Mouse (Mus musculus) left cerebral cortex, postnatal 10 days (tissue): ENCODE data around the gene Otub1. TPM values are rescaled to one million over a fixed set of nuclear protein-coding genes. Genes with fewer than 3 reads are reported as not detected.

Experiments
- DNase-seq, 2 experiments: peaks; one replicate each; pipeline ENCODE4 v3.0.0; 2021 to 2022; ENCODE audit warnings: low spot score in 2 of 2, mixed read lengths in 1 of 2; ENCODE audit errors: extremely low spot score in 1 of 2
- intact Hi-C: fragments of 180-260 bp; cut with DNase I; formaldehyde crosslinking; loops from one replicate; pipeline ENCODE4 v1.15.1; 2025
- total RNA-seq, 2 experiments: library from RNA; stranded (reverse); gene quantifications; 2 replicates each; pipeline ENCODE4 v1.2.3; 2021

Otub1 gene
- total RNA-seq, 2 experiments from 2014 or later: 222 to 235 TPM

- no peak for DNase-seq
- intact Hi-C loops: no loop called here
Measured at GRCm38 (mm10) chr19:7213010-7213409, 6.9 kb upstream of the Otub1 start.

GRCm38 (mm10) chr19:7212216-7212615 is 6.1 kb upstream of the Otub1 start:
- intact Hi-C loops: no loop called here

GRCm38 (mm10) chr19:7209907-7210646 is 4.0 kb upstream of the Otub1 start:
- DNase-seq: no peak
- intact Hi-C loops: no loop called here

More at GRCm38 (mm10) chr19:7212216-7212615, 6.1 kb upstream of the Otub1 start:
- no peak for DNase-seq

- intact Hi-C loops: no loop called here
- DNase-seq: no peak
Measured at GRCm38 (mm10) chr19:7205326-7205725, 790 bp downstream of the Otub1 start.

DNA sequence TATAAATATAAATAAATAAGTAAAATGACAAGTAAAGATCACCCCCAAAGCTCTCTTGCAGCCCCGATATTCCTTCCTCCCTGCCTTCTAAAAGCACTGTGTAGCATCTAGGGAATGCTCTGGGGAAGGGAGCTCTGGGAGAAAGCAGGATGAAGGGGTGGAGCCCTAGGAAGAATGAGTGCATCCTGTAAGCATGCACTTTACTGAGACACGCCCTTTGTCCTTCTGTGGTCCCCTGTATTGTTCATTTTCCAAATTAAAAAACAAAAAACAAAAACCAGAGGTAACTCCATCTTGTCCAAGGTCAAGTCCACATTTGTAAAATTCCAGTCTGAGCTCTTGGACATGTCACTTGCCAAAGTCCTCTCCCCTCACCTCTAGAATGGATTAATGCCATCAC is 1.2 kb downstream of the Otub1 start:
- intact Hi-C loops: no loop called here
- no peak for DNase-seq

DNA sequence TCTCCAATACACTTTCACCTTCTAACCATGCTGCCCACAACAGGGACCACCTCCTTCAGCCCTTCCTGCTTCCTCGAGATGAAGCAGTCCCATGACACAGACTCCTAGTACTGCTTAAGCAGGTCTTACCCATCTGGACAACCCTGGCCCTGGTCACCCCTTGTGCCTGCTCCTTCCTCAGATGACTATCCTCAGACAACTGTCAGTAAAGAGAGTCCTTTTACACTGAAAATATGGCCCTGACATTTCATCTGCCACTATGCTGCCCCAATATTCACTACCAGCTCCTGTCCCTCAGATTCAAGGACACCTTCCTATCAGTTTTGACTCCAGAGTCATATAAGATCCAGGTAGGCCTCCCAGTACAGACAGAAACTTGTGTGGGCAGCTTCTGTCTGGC is 5.7 kb downstream of the Otub1 start:
- intact Hi-C loops: no loop called here
- DNase-seq: no peak

DNA sequence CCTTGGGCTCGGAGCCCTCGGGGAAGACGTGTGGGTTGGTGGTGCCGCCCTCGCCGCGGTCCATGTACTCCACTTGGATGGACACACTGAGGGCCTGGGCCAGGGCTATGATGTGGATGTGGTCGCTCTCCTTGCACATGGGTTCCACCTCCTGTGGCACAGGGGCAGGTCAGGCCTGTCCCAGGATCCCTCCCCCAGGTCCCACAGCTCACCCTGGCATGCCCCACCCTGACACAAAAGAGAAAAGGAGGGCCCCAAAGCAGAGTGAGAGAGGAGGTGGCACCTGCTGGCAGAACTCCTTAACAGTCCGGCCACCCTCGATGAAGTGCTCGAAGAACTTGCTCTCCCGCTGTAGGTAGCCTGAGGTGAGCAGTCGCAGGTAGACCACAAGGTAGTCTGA is 7.0 kb downstream of the Otub1 start:
- DNase-seq: no peak
- intact Hi-C loops: no loop called here

DNA sequence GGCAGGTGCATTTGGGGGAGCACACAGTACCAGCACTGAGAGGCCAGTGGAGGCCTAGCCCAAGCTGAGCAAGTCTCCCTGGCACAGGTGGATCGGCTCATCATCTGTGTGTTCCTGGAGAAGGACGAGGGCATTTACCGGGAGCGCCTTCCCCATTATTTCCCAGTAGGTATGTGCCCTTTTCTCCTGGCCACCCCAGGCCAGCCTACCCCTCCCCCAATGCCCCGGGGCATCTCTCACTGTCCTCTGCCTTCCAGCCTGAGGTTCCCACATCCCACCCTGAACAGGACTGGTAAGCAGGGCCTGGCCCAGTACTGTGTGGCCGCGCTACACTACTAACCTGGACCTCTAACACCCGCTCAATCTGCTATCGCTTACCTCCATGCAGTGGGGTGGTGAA is 8.7 kb downstream of the Otub1 start:
- intact Hi-C loops: loop anchor here (2.0 kb wide), 1 partner anchor 129 kb away; no protein-coding TSS in a partner anchor
- no peak for DNase-seq

- intact Hi-C loops: loop anchor here (2.0 kb wide), 1 partner anchor 128 kb away; no protein-coding TSS in a partner anchor
- peak in 1 of 2 experiments; percentile 47 for DNase-seq
Measured at GRCm38 (mm10) chr19:7196741-7197270, 9.3 kb downstream of the Otub1 start.

DNA sequence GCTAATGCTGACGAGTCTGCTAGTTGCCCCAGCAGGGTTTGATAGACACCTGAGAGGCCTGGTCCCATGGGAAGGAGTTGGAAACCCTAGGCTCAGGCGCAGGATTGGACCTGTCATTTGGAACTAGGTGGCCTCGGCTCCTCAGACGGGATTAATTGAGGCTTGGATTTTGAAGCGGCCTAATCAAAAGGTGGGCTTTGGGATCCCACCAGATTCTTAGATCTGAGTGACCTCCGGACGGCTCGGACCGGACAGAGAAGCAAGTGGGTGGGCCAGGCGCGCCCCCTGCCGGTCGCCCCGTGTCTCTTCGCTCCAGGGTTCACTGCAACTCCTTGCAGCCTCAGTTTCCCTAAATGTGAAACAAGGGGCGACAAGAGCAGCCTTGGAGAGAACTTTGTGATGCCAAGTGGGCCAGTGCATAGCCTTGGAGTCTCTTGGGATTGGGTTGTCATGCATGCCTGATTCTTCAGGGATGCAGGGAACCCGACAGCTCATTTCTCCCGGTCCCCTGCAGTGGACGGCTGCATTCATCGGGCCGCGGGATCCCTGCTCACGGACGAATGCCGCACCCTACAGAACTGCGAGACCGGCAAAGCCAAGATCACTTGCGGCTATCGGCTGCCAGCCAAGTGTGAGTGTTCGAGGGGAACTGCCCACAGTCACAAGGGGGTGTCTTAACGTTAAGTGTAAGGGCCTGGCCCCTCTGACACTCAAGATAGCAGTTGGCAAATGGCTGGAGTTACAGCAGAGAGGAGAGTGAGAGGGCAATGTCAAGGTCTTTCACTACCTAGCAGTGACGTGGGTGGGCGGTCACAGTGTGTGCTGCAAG is 10.0 kb downstream of the Otub1 start:
- intact Hi-C loops: loop anchor here (2.0 kb wide), 1 partner anchor 127 kb away; no protein-coding TSS in a partner anchor
- peak in 1 of 2 experiments; percentile 71 for DNase-seq

- DNase-seq: no peak
Measured at GRCm38 (mm10) chr19:7192561-7192967, 13.6 kb downstream of the Otub1 start.

GRCm38 (mm10) chr19:7191639-7192038 is 14.5 kb downstream of the Otub1 start:
- intact Hi-C loops: no loop called here
- DNase-seq: no peak

More at GRCm38 (mm10) chr19:7192561-7192967, 13.6 kb downstream of the Otub1 start:
- intact Hi-C loops: no loop called here

GRCm38 (mm10) chr19:7190986-7191385 is 15.1 kb downstream of the Otub1 start:
- DNase-seq: no peak
- intact Hi-C loops: no loop called here

DNA sequence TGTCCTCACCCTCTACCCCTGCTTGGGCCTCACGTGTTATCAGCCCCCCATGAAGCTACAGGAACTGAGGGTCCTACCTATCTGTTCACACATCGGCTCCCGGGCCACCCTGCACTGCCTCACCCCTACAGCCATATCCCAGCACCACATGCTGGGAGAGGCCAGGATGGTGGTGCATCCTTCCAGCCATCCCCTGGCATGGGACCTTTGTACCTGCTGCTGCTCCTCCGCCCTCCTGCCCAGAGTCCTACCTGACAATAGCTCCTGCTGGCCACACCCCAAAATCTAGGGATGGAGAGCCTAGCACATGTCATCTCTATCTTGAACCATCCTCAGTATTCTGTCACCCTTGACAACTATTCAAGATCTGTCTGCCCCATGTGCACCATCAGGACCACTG is 17.1 kb downstream of the Otub1 start:
- intact Hi-C loops: no loop called here
- no peak for DNase-seq

GRCm38 (mm10) chr19:7187157-7187556 is 19.0 kb downstream of the Otub1 start:
- intact Hi-C loops: no loop called here
- no peak for DNase-seq

GRCm38 (mm10) chr19:7185715-7186291 is 20.3 kb downstream of the Otub1 start:
- intact Hi-C loops: no loop called here
- no peak for DNase-seq

- intact Hi-C loops: no loop called here
- DNase-seq: no peak
Measured at GRCm38 (mm10) chr19:7185059-7185458, 21.1 kb downstream of the Otub1 start.

DNA sequence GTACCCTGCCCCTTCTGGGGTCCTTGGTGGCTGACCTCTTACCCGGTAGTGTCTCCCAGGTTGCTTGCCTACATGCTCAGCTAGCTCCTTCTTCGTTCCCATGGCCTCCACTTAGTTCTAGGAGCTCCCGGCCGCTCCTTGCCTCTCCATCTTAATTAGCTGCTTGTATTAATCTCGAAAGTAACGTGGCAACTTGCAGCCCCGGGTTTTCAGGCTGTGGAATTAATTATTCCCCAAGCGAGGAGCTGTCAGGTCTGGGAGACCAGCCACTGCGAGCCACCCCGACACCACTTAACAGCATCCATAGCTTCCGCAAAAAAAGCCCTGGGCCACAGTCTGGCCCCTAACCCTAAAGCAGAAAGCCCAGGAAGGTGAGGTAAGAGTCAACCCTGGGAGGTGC is 22.7 kb downstream of the Otub1 start:
- intact Hi-C loops: no loop called here
- DNase-seq: no peak

DNA sequence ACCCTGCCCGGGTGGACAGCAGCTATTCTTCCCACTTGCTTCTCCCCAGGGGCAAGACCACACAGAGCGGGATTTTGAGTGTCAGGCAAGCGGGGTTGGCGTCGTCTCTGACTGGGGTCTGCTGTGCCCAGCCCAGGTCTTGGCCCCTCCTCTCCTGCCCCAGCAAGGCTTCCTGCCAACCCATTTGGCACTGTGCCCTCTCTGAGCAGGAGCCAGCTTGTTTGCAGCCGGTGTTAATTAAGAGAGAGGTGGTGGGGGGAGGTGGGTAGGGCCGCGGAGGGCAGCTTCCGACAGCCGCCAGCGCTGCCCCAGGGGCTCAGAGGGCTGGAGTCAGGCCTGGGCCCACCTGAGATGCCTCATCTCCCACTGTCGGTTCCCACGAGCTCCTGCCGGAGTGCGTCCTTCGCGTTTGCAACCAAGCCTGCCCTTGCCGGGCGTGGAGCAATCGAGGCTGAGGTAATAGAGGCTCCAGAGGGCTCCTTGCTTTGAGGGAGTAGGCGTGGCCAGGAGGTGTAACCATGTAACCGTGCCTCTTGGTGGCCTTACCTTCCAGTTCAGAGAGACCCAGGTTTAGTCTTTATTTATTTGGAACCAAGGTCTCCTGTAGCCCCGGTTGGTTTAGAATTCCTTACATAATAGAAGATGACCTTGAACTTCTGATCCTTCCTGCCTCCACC is 23.7 kb downstream of the Otub1 start:
- intact Hi-C loops: no loop called here
- DNase-seq: peak; percentile 78 to 85
